ENCODE assay signal across 8 mouse cellular contexts in the genomic region with DNA sequence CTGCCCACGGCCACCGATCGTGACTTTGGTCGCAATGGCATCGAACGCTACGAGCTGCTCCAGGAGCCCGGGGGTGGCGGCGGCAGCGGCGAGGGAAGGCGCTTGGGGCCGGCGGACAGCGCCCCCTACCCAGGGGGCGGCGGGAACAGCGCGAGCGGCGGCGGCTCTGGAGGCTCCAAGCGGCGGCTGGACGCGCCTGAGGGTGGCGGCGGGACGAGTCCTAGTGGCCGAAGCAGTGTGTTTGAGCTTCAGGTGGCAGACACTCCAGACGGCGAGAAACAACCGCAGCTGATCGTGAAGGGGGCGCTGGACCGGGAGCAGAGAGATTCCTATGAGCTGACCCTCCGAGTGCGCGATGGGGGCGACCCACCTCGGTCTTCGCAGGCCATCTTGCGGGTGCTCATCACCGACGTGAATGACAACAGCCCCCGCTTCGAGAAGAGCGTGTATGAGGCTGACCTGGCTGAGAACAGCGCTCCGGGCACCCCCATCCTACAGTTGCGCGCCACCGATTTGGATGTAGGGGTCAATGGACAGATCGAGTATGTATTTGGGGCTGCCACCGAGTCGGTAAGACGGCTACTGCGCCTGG. TPM values are rescaled to one million over a fixed set of nuclear protein-coding genes. Genes with fewer than 3 reads are reported as not detected.
A peak's percentile ranks its signal among the peaks of the same experiment; 100 is the strongest.
DNase-seq lines count a peak whose midpoint lies in the region; ATAC-seq and TF ChIP-seq lines count a peak whose summit lies in the region.

No protein-coding gene starts in this region.

- H3K4me3 ChIP-seq in E14TG2a.4 (replicated peaks; ENCODE audit: low read length): peak overlapping the region; percentile 77
- H3K4me3 ChIP-seq in forebrain, embryonic 13.5 days: peak overlapping the region; percentile 68

- H3K4me2 ChIP-seq in forebrain, embryonic 13.5 days: peak overlapping the region; percentile 96

- intact Hi-C loops in heart, postnatal 25 days (cut with DNase I): loop anchor here (5.0 kb wide), 4 partner anchors 38 to 363 kb away; no protein-coding TSS in a partner anchor

- peaks cover 45% of the 10 kb centered on the region for H3K4me1 ChIP-seq in E14TG2a.4 (replicated peaks; ENCODE audit: low read depth, low read length)
- H3K4me1 ChIP-seq in forebrain, embryonic 13.5 days: peaks cover 26% of the 10 kb centered on the region

- 2% methylated on average over 58 of the region's 59 CpGs for WGBS in forebrain, embryonic 13.5 days

- no peak for ATAC-seq in forebrain, embryonic 13.5 days
- ATAC-seq in activated CD4-positive, CD25-positive, alpha-beta regulatory T cell, adult 4 months: no peak

- DNase-seq in adrenal gland, postnatal 14 days: peak; percentile 65
- DNase-seq in heart, postnatal 25 days (ENCODE audit: low spot score): peak; percentile 21
- peak; percentile 67 to 70 for DNase-seq in layer of hippocampus, postnatal 36 days
- peak; percentile 11 for DNase-seq in lung, postnatal 25 days (ENCODE audit: low spot score)
- peak; percentile 78 for DNase-seq in right cerebral cortex, postnatal 14 days

- no peak overlapping the region for H3K27ac ChIP-seq in forebrain, embryonic 13.5 days

- peaks cover 83% of the 10 kb centered on the region for H3K27me3 ChIP-seq in E14TG2a.4 (ENCODE audit: insufficient read depth, low read length)
- H3K27me3 ChIP-seq in forebrain, embryonic 13.5 days: peaks cover 13% of the 10 kb centered on the region

- H3K9me3 ChIP-seq in E14TG2a.4 (ENCODE audit: low read length): no peaks in the 10 kb centered on the region
- no peaks in the 10 kb centered on the region for H3K9me3 ChIP-seq in forebrain, embryonic 13.5 days (replicated peaks)

- no peak for TF ChIP-seq CTCF in E14TG2a.4 (conservative IDR thresholded peaks at IDR 0.05; ENCODE audit: low read length)

- H3K36me3 ChIP-seq in E14TG2a.4 (ENCODE audit: insufficient read depth, low read length): no peaks in the 10 kb centered on the region
- no peaks in the 10 kb centered on the region for H3K36me3 ChIP-seq in forebrain, embryonic 13.5 days (ENCODE audit: poor library complexity, severe bottlenecking)

- peak overlapping the region; percentile 75 for H3K9ac ChIP-seq in forebrain, embryonic 13.5 days

RNA-seq across cellular contexts. Expression of a gene that starts 1.9 kb away (rescaled TPM):
- 4.6 and 7.6 TPM in 2 replicates for total RNA-seq in adrenal gland, postnatal 14 days (2021)
- 7.2 and 8.2 TPM in 2 replicates for polyA plus RNA-seq in forebrain, embryonic 13.5 days (2015; fragmentation: Nextera tagmentation; extraction: Ambion mirVana)
- total RNA-seq in heart, postnatal 25 days (2021): 100 to 1,000 TPM; 110 to 115 TPM
- 10 to 100 TPM; 54.1 to 71.6 TPM for total RNA-seq in layer of hippocampus, postnatal 36 days (2021)
- not detected for polyA plus RNA-seq in activated CD4-positive, CD25-positive, alpha-beta regulatory T cell, adult 4 months (2017; shearing (Covaris generic))

Comparison
In these comparisons a context has a peak if more than half of its experiments do, and no peak if none do; other contexts are left out.
1. DNase-seq: peak in every context shown above with its lines; median percentile 78 in right cerebral cortex, postnatal 14 days; 68 in layer of hippocampus, postnatal 36 days; 65 in adrenal gland, postnatal 14 days; 21 in heart, postnatal 25 days; 11 in lung, postnatal 25 days.